Mouse (Mus musculus) heart, adult 18-20 months (tissue): ENCODE measurements around the gene Eno2. TPM values are rescaled to one million over a fixed set of nuclear protein-coding genes. Genes with fewer than 3 reads are reported as not detected.

ENCODE experiments used
- microRNA-seq, 2 experiments: library from miRNA; unstranded; fragments of <30 nt; microRNA quantifications; one replicate each; pipeline ENCODE4 v1.2.0; 2022
- total RNA-seq, 2 experiments: library from RNA; stranded (reverse); gene quantifications; 2 replicates each; pipeline ENCODE4 v1.2.3; 2021

Eno2 gene
- total RNA-seq, 2 experiments from 2014 or later, result 2.5 to 2.7 TPM

Small RNAs within 50 kb of the gene (microRNA-seq; reads per million reads assigned to microRNA genes)
- gene Mir141 (25.9 to 30.7 reads per million in 2 experiments), gene Mir200c (366 to 2,357 reads per million in 2 experiments)

Other genes starting within 250 kb of the Eno2 start
- gene C1s1, start 227.3 kb downstream of the Eno2 start, total RNA-seq, result 10 to 100 TPM; 27.9 to 33.2 TPM
- gene C1rb, start 199.4 kb downstream of the Eno2 start, total RNA-seq, result 1 to 10 TPM; 1.9 TPM
- under 1 TPM; 0.57 to 0.90 TPM for gene C1s2, start 133.6 kb downstream of the Eno2 start, total RNA-seq
- gene Lpcat3, start 106.6 kb downstream of the Eno2 start, total RNA-seq, result 10 to 100 TPM; 37.3 to 38.3 TPM
- 10 to 100 TPM; 78.1 to 80.8 TPM for gene Emg1, start 57.5 kb downstream of the Eno2 start, total RNA-seq
- gene Phb2, start 57.3 kb downstream of the Eno2 start, total RNA-seq, result 100 to 1,000 TPM; 277 to 319 TPM
- gene Ptpn6, start 31.0 kb downstream of the Eno2 start, total RNA-seq, result 10 to 100 TPM in 1 of 2 experiments, 1 to 10 TPM in 1; 3.0 to 12.9 TPM
- 100 to 1,000 TPM; 277 to 290 TPM for gene Grcc10, start 28.3 kb downstream of the Eno2 start, total RNA-seq
- not detected for gene Gm45234, start 13.7 kb downstream of the Eno2 start, total RNA-seq
- gene Atn1, start 13.1 kb downstream of the Eno2 start, total RNA-seq, result 10 to 100 TPM; 41.1 to 46.9 TPM
- gene Lrrc23, start 10.1 kb upstream of the Eno2 start, total RNA-seq, result under 1 TPM; 0.55 to 0.82 TPM
- gene Spsb2, start 39.0 kb upstream of the Eno2 start, total RNA-seq, result 1 to 10 TPM; 2.7 to 3.0 TPM
- 1,000 to 10,000 TPM in 1 of 2 experiments, 100 to 1,000 TPM in 1; 897 to 1,017 TPM for gene Tpi1, start 44.6 kb upstream of the Eno2 start, total RNA-seq
- gene Usp5, start 59.8 kb upstream of the Eno2 start, total RNA-seq, result 10 to 100 TPM; 74.6 to 78.6 TPM
- under 1 TPM; 0.54 to 0.55 TPM for gene Cdca3, start 59.9 kb upstream of the Eno2 start, total RNA-seq
- gene Gnb3, start 70.6 kb upstream of the Eno2 start, total RNA-seq, result 10 to 100 TPM; 14.1 to 14.6 TPM
- 1 to 10 TPM; 8.2 to 8.3 TPM for gene P3h3, start 88.1 kb upstream of the Eno2 start, total RNA-seq
- gene Gpr162, start 94.3 kb upstream of the Eno2 start, total RNA-seq, result under 1 TPM; 0.36 to 0.84 TPM
- gene Cd4, start 118.5 kb upstream of the Eno2 start, total RNA-seq, result 1 to 10 TPM in 1 of 2 experiments, under 1 TPM in 1; 0.50 to 3.7 TPM
- gene Lag3, start 142.0 kb upstream of the Eno2 start, total RNA-seq, result under 1 TPM; 0.23 to 0.35 TPM
- 100 to 1,000 TPM; 135 to 139 TPM for gene Ptms, start 150.4 kb upstream of the Eno2 start, total RNA-seq
- gene Mlf2, start 161.7 kb upstream of the Eno2 start, total RNA-seq, result 100 to 1,000 TPM; 185 to 191 TPM
- gene Cops7a, start 195.9 kb upstream of the Eno2 start, total RNA-seq, result 100 to 1,000 TPM in 1 of 2 experiments, 10 to 100 TPM in 1; 94.3 to 102 TPM
- under 1 TPM; 0.62 to 0.80 TPM for gene Pianp, start 227.0 kb upstream of the Eno2 start, total RNA-seq
- 10 to 100 TPM; 20.5 to 20.6 TPM for gene Zfp384, start 239.5 kb upstream of the Eno2 start, total RNA-seq